Mouse (Mus musculus) cerebellum, adult 9-10 months (tissue): Measurements from ENCODE around the gene Serhl.

ENCODE experiments used
- DNase-seq: peaks from one replicate; pipeline ENCODE4 v3.0.0; 2022

Serhl gene

DNA sequence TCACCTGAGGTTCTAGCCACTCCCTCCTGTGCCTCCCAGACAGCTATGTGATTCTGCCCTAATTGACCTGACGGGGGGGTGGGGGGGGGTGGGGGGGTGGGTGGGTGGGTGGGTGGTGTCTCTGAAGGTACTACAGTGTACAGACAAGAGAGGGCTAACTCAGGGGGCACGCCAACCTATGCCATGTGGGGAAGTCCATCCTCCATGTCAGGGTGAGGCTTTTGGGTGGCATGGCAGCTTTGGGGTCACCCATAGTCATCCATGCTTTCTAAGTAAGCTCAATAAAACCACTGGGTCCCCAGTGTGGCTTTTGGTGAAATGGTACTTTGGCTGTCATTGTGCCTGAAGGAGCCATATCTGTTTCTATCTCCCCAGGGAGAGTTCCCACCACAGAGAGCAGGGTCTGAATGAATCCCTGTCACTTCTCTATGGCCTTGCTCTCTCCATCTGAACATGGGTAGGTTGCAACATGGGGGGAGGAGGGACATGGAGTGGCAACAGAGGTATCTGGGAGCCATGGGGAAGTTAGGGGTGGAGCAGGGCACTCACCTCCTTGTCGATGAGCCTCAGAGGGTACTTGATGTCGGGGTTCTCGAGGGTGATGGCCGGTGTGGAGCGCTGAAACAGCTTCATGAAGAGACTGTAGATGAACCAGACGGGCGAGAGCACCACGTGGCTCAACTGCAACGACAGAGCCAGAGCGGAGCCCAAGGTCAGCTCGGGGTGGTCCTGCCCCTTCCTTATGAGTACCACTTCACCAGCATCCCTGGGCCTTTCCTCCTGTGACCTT lies 76.4 kb downstream of the Serhl start:
- DNase-seq = peak; percentile 18
